Mouse (Mus musculus): ENCODE measurements around the gene Pitpna. TPM values are rescaled to one million over a fixed set of nuclear protein-coding genes. Genes with fewer than 3 reads are reported as not detected.

Pitpna gene
- polyA plus RNA-seq, 1 experiment from 2014 or later: 61.9 TPM

GRCm38 (mm10) chr11:75630645-75631229, 42.8 kb downstream of the Pitpna start, which contains the start of gene Inpp5k:
Gene Inpp5k (plus strand): TSS chr11:75630988.
- Histone ChIP-seq H3K9me3 (no peaks in the 10 kb centered on the region), H3K4me3 (peak within 1 kb of the TSS; percentile 81), H3K27ac (peak within 1 kb of the TSS; percentile 87), H3K4me1 (peaks cover 28% of the 10 kb centered on the region), H3K36me3 (replicated peaks) (peaks cover 28% of the 10 kb centered on the region), H3K27me3 (ENCODE audit: poor library complexity, severe bottlenecking) (no peaks in the 10 kb centered on the region)
- peak; percentile 93 for DNase-seq (ENCODE audit: extremely low spot score, low spot score)
- WGBS: under 1% methylated on average over 53 of the region's 53 CpGs

GRCm38 (mm10) chr11:75631561-75632225, 43.8 kb downstream of the Pitpna start:
- no peak for DNase-seq (ENCODE audit: extremely low spot score, low spot score)

GRCm38 (mm10) chr11:75632921-75633320, 45.0 kb downstream of the Pitpna start:
- peaks cover 28% of the 10 kb centered on the region for H3K4me1 ChIP-seq
- no peak overlapping the region for H3K27ac ChIP-seq
- no peaks in the 10 kb centered on the region for H3K27me3 ChIP-seq (ENCODE audit: poor library complexity, severe bottlenecking)
- H3K4me3 ChIP-seq: no peak overlapping the region
- H3K36me3 ChIP-seq (replicated peaks): peaks cover 15% of the 10 kb centered on the region
- 94% methylated on average over 5 of the region's 5 CpGs for WGBS
- H3K9me3 ChIP-seq: no peaks in the 10 kb centered on the region
- no peak for DNase-seq (ENCODE audit: extremely low spot score, low spot score)

More at GRCm38 (mm10) chr11:75631561-75632225, 43.8 kb downstream of the Pitpna start:
- no peaks in the 10 kb centered on the region for H3K9me3 ChIP-seq
- 12% methylated on average over 13 of the region's 13 CpGs for WGBS
- peaks cover 28% of the 10 kb centered on the region for H3K4me1 ChIP-seq
- H3K4me3 ChIP-seq: peak overlapping the region; percentile 81
- H3K27me3 ChIP-seq (ENCODE audit: poor library complexity, severe bottlenecking): no peaks in the 10 kb centered on the region
- H3K36me3 ChIP-seq (replicated peaks): peaks cover 18% of the 10 kb centered on the region
- no peak overlapping the region for H3K27ac ChIP-seq

- Histone ChIP-seq H3K9me3 (no peaks in the 10 kb centered on the region), H3K27me3 (ENCODE audit: poor library complexity, severe bottlenecking) (no peaks in the 10 kb centered on the region), H3K4me1 (peaks cover 23% of the 10 kb centered on the region), H3K27ac (no peak overlapping the region), H3K4me3 (no peak overlapping the region), H3K36me3 (replicated peaks) (peaks cover 8% of the 10 kb centered on the region; the same call in 1 of the 2 replicates)
- WGBS: 82% methylated on average over 3 of the region's 3 CpGs
- no peak for DNase-seq (ENCODE audit: extremely low spot score, low spot score)
These were observed 46.9 kb downstream of the Pitpna start for GRCm38 (mm10) chr11:75634801-75635200.

GRCm38 (mm10) chr11:75635315-75635714, 47.4 kb downstream of the Pitpna start:
- Histone ChIP-seq H3K27me3 (ENCODE audit: poor library complexity, severe bottlenecking) (no peaks in the 10 kb centered on the region), H3K9me3 (no peaks in the 10 kb centered on the region), H3K27ac (no peak overlapping the region), H3K4me3 (no peak overlapping the region), H3K4me1 (peaks cover 18% of the 10 kb centered on the region), H3K36me3 (replicated peaks) (peaks cover 8% of the 10 kb centered on the region; the same call in 1 of the 2 replicates)
- 83% methylated on average over 11 of the region's 11 CpGs for WGBS
- DNase-seq (ENCODE audit: extremely low spot score, low spot score): no peak

GRCm38 (mm10) chr11:75643323-75643722, 55.4 kb downstream of the Pitpna start:
- DNase-seq (ENCODE audit: extremely low spot score, low spot score): no peak
- Histone ChIP-seq H3K4me3 (no peak overlapping the region), H3K9me3 (no peaks in the 10 kb centered on the region), H3K36me3 (replicated peaks) (no peaks in the 10 kb centered on the region), H3K27ac (no peak overlapping the region), H3K4me1 (no peaks in the 10 kb centered on the region), H3K27me3 (ENCODE audit: poor library complexity, severe bottlenecking) (no peaks in the 10 kb centered on the region)
- WGBS: 91% methylated on average over 5 of the region's 5 CpGs

GRCm38 (mm10) chr11:75644684-75645083, 56.8 kb downstream of the Pitpna start:
- no peaks in the 10 kb centered on the region for H3K36me3 ChIP-seq (replicated peaks)
- no peak overlapping the region for H3K27ac ChIP-seq
- H3K4me1 ChIP-seq: no peaks in the 10 kb centered on the region
- H3K4me3 ChIP-seq: no peak overlapping the region
- H3K27me3 ChIP-seq (ENCODE audit: poor library complexity, severe bottlenecking): no peaks in the 10 kb centered on the region
- no peak for DNase-seq (ENCODE audit: extremely low spot score, low spot score)
- no peaks in the 10 kb centered on the region for H3K9me3 ChIP-seq
- WGBS: 87% methylated on average over 9 of the region's 9 CpGs

- Histone ChIP-seq H3K36me3 (replicated peaks) (no peaks in the 10 kb centered on the region), H3K27me3 (ENCODE audit: poor library complexity, severe bottlenecking) (peaks cover 17% of the 10 kb centered on the region), H3K4me1 (peaks cover 25% of the 10 kb centered on the region), H3K9me3 (no peaks in the 10 kb centered on the region), H3K4me3 (no peak overlapping the region), H3K27ac (no peak overlapping the region)
- no peak for DNase-seq (ENCODE audit: extremely low spot score, low spot score)
- WGBS: 79% methylated on average over 6 of the region's 6 CpGs
These were observed 59.8 kb downstream of the Pitpna start for GRCm38 (mm10) chr11:75647681-75648211.

- H3K4me3 ChIP-seq: no peak overlapping the region
- H3K36me3 ChIP-seq (replicated peaks): no peaks in the 10 kb centered on the region
- H3K9me3 ChIP-seq: no peaks in the 10 kb centered on the region
- no peak for DNase-seq (ENCODE audit: extremely low spot score, low spot score)
- 82% methylated on average over 4 of the region's 4 CpGs for WGBS
- H3K4me1 ChIP-seq: peaks cover 38% of the 10 kb centered on the region
- H3K27me3 ChIP-seq (ENCODE audit: poor library complexity, severe bottlenecking): peaks cover 31% of the 10 kb centered on the region
- no peak overlapping the region for H3K27ac ChIP-seq
These were observed 61.3 kb downstream of the Pitpna start for GRCm38 (mm10) chr11:75649155-75649561.

GRCm38 (mm10) chr11:75650311-75650710, 62.4 kb downstream of the Pitpna start, which contains the start of gene Myo1c:
Gene Myo1c (plus strand): TSS chr11:75650504.
- Histone ChIP-seq H3K9me3 (no peaks in the 10 kb centered on the region), H3K36me3 (replicated peaks) (no peaks in the 10 kb centered on the region), H3K27ac (peak within 1 kb of the TSS; percentile 88), H3K4me1 (peaks cover 49% of the 10 kb centered on the region), H3K27me3 (ENCODE audit: poor library complexity, severe bottlenecking) (peaks cover 43% of the 10 kb centered on the region), H3K4me3 (peak within 1 kb of the TSS; percentile 64)
- WGBS: 68% methylated on average over 7 of the region's 7 CpGs
- DNase-seq (ENCODE audit: extremely low spot score, low spot score): no peak

- Histone ChIP-seq H3K4me1 (peaks cover 56% of the 10 kb centered on the region), H3K36me3 (replicated peaks) (no peaks in the 10 kb centered on the region), H3K4me3 (peak overlapping the region; percentile 64), H3K27ac (peak overlapping the region; percentile 88), H3K27me3 (ENCODE audit: poor library complexity, severe bottlenecking) (peaks cover 48% of the 10 kb centered on the region), H3K9me3 (no peaks in the 10 kb centered on the region)
- 44% methylated on average over 13 of the region's 13 CpGs for WGBS
- no peak for DNase-seq (ENCODE audit: extremely low spot score, low spot score)
These were observed 63.1 kb downstream of the Pitpna start for GRCm38 (mm10) chr11:75650958-75651425.

- under 1% methylated on average over 54 of the region's 54 CpGs for WGBS
- H3K4me3 ChIP-seq: peak overlapping the region; percentile 64
- H3K9me3 ChIP-seq: no peaks in the 10 kb centered on the region
- H3K27ac ChIP-seq: peak overlapping the region; percentile 88
- peak; percentile 77 for DNase-seq (ENCODE audit: extremely low spot score, low spot score)
- H3K36me3 ChIP-seq (replicated peaks): no peaks in the 10 kb centered on the region
- peaks cover 55% of the 10 kb centered on the region for H3K27me3 ChIP-seq (ENCODE audit: poor library complexity, severe bottlenecking)
- peaks cover 62% of the 10 kb centered on the region for H3K4me1 ChIP-seq
These were observed 63.7 kb downstream of the Pitpna start for GRCm38 (mm10) chr11:75651426-75652221.

All from forebrain, embryonic 10.5 days (tissue).